Mouse (Mus musculus) hindbrain, embryonic 10.5 days (tissue): Measurements from ENCODE around the gene Hs3st4. TPM values are rescaled to one million over a fixed set of nuclear protein-coding genes. Genes with fewer than 3 reads are reported as not detected.

Experiments used
- DNase-seq: peaks from one replicate; pipeline ENCODE4 v3.0.0-alpha.2; 2017; ENCODE audit warnings: low spot score
- H3K27ac ChIP-seq: fragments of 300-500 bp; sonication (generic); 2 replicates; pipeline ENCODE4 v1.5.1; 2016; ENCODE audit warnings: mild to moderate bottlenecking, moderate library complexity
- H3K27me3 ChIP-seq: fragments of 300-500 bp; sonication (generic); 2 replicates; pipeline ENCODE4 v1.6.1; 2016; ENCODE audit warnings: mild to moderate bottlenecking; ENCODE audit not compliant: poor library complexity, insufficient read depth, severe bottlenecking
- H3K36me3 ChIP-seq: fragments of 300-500 bp; sonication (generic); 2 replicates; pipeline ENCODE4 v1.6.1; 2016; ENCODE audit warnings: mild to moderate bottlenecking, moderate library complexity
- H3K4me1 ChIP-seq: fragments of 300-500 bp; sonication (generic); replicated peaks from 2 replicates; pipeline ENCODE4 v1.6.1; 2016; ENCODE audit warnings: mild to moderate bottlenecking
- H3K4me3 ChIP-seq: fragments of 300-500 bp; sonication (generic); 2 replicates; pipeline ENCODE4 v1.5.1; 2016; ENCODE audit warnings: mild to moderate bottlenecking, moderate library complexity
- H3K9me3 ChIP-seq: fragments of 300-500 bp; sonication (generic); 2 replicates; pipeline ENCODE4 v1.6.1; 2016; ENCODE audit warnings: mild to moderate bottlenecking, moderate library complexity
- WGBS: fragments of 180-500 bp; shearing (Covaris S2); methylation state at CpG from one replicate; pipeline ENCODE4 v1.1.7; 2016; 5-methylcytosine and 5-hydroxymethylcytosine counted together
- polyA plus RNA-seq: library from polyadenylated mRNA; unstranded; fragments of >200 nt; fragmentation: Nextera tagmentation; extraction: Ambion mirVana; gene quantifications from 2 replicates; pipeline ENCODE4 v1.2.1, GENCODE M21; 2016

Hs3st4 gene
- polyA plus RNA-seq, 1 experiment from 2014 or later: 0.22 TPM

DNA sequence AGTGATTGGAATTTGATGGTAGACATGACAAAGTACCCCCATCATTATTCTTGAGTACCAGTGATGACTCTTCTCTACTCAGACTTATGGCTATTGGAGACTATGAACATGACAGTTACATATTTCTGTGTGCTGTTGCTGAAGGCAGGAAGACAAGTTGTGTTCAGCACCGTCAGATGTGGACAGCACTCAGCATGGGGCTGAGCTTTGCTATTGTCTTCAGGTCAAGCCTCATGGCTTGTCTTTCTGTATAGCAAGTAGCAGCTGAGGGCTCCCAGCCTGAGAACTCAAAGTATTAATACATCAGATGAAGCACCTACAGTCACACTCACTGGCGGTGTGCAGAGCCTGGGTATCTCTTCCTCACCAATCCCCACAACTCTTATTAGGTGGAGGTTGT, 49.6 kb downstream of the Hs3st4 start:
- Histone ChIP-seq H3K36me3 (no peaks in the 10 kb centered on the region), H3K4me1 (peaks cover 4% of the 10 kb centered on the region; the same call in 1 of the 2 replicates), H3K27me3 (no peaks in the 10 kb centered on the region), H3K9me3 (0 out of 2 replicates have a peak, but pooled peaks cover 3% of the 10 kb centered on the region), H3K4me3 (no peak overlapping the region), H3K27ac (no peak overlapping the region)
- DNase-seq: peak; percentile 22
- WGBS: 36% methylated on average over 2 of the region's 2 CpGs

DNA sequence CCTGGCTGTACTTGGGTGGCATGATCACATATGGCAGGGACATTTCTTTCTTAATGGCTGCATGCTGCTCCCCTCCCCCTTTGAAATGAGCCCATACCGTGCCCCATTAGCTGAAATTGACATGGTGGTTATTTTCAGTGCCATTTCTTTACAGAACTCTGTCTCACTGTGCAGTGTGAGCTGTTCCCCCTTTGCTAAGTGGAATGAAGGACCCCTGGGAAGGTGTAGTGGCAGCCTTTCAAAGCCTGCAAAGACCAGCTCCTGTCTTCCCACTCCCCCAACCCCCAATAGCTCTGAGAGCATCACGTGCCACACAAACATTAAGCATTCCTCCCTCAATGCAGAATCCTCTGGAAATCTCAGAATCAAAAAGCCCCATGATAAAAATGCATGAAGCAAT, 50.7 kb downstream of the Hs3st4 start:
- H3K4me3 ChIP-seq: no peak overlapping the region
- peaks cover 4% of the 10 kb centered on the region; the same call in 1 of the 2 replicates for H3K4me1 ChIP-seq
- 70% methylated on average over 2 of the region's 2 CpGs for WGBS
- no peaks in the 10 kb centered on the region for H3K36me3 ChIP-seq
- DNase-seq: no peak
- 0 out of 2 replicates have a peak, but pooled peaks cover 3% of the 10 kb centered on the region for H3K9me3 ChIP-seq
- H3K27ac ChIP-seq: no peak overlapping the region
- H3K27me3 ChIP-seq: no peaks in the 10 kb centered on the region

DNA sequence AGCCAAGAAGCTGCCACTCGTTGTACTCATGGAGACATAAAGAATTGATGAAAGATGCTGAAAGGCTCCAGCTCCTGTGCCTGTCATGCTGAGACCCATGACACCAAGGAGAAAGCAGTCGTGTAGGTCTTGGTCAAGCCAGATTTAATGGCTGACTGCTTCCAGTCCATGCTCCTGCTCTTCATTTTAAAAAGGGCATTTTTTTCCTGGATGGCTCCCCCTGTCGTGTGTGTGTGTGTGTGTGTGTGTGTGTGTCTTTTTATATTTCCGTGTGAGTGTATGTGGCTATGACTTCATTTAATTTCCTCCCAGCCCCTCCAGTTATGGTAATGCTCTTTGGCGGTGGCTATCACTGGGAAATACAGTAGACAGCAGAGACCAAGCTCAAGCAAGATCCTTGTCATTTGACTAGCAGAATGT, 54.6 kb downstream of the Hs3st4 start:
- no peak overlapping the region for H3K27ac ChIP-seq
- H3K4me1 ChIP-seq: peaks cover 4% of the 10 kb centered on the region; the same call in 1 of the 2 replicates
- peak; percentile 6 for DNase-seq
- no peak overlapping the region for H3K4me3 ChIP-seq
- 45% methylated on average over 5 of the region's 5 CpGs for WGBS
- no peaks in the 10 kb centered on the region for H3K27me3 ChIP-seq
- H3K36me3 ChIP-seq: no peaks in the 10 kb centered on the region
- H3K9me3 ChIP-seq: no peaks in the 10 kb centered on the region

DNA sequence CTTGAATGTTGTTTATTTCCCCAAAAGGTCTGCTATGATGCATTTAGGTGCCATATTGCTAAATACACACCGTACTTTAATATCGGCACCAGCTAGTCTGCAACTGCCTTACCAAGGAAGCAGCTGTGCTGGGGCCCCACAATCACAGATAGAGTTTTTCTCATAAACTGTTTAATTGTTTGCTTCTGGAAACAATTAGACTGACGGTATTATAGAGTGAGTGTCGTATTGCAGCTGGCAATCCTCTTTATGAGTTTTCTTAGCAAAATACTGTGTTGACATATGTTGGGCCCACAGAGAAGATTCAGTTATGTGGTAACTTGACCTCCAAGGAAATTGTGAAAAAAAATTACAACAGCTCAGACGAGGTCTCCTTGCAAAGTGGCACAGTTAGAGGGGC, 56.5 kb downstream of the Hs3st4 start:
- H3K4me1 ChIP-seq: peaks cover 4% of the 10 kb centered on the region; the same call in 1 of the 2 replicates
- no peak for DNase-seq
- 71% methylated on average over 5 of the region's 5 CpGs for WGBS
- no peaks in the 10 kb centered on the region for H3K36me3 ChIP-seq
- H3K27ac ChIP-seq: no peak overlapping the region
- no peaks in the 10 kb centered on the region for H3K9me3 ChIP-seq
- no peaks in the 10 kb centered on the region for H3K27me3 ChIP-seq
- no peak overlapping the region for H3K4me3 ChIP-seq

DNA sequence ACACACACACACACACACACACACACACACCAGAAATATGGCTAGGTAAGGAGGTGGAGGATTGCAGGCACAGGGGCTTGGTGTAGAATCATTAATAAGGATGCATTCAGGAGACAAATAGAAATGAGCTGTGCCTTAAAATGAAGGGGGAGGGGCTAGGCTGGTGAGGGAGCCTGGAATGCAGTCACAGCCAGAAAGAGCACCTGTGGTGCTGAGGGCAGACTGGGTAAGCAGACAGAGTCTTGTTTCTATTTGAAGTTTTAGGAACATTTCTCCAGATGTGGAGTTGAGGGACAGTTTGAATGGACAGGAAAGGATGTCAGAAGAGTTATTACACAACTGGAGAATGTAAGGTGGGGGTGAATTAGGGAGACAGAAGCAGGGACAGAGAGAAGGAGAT, 64.7 kb downstream of the Hs3st4 start:
- no peaks in the 10 kb centered on the region for H3K36me3 ChIP-seq
- H3K9me3 ChIP-seq: no peaks in the 10 kb centered on the region
- no peaks in the 10 kb centered on the region for H3K27me3 ChIP-seq
- H3K27ac ChIP-seq: no peak overlapping the region
- H3K4me1 ChIP-seq: no peaks in the 10 kb centered on the region
- DNase-seq: no peak
- no peak overlapping the region for H3K4me3 ChIP-seq

DNA sequence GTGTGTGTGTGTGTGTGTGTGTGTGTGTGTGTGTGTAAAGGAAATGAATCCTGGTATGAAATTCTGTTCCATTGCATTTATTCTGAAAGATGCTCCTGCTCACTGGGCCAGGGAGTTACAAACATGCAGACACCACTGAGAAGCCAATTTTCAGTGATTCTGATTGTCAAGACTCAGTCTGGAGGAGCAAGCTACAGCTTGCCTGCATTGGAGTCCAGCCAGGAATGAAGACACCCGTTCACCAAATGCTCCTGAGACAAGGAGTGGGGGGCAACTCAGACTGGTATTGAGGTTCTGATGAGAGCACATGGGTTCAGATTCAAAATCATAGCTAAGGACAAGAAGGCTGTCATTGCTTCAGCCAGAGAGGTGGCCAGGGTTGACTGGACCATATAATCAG, 66.3 kb downstream of the Hs3st4 start:
- no peak overlapping the region for H3K4me3 ChIP-seq
- no peak overlapping the region for H3K27ac ChIP-seq
- no peaks in the 10 kb centered on the region for H3K4me1 ChIP-seq
- H3K36me3 ChIP-seq: no peaks in the 10 kb centered on the region
- no peaks in the 10 kb centered on the region for H3K9me3 ChIP-seq
- 84% methylated on average over 1 of the region's 1 CpGs for WGBS
- DNase-seq: no peak
- no peaks in the 10 kb centered on the region for H3K27me3 ChIP-seq

DNA sequence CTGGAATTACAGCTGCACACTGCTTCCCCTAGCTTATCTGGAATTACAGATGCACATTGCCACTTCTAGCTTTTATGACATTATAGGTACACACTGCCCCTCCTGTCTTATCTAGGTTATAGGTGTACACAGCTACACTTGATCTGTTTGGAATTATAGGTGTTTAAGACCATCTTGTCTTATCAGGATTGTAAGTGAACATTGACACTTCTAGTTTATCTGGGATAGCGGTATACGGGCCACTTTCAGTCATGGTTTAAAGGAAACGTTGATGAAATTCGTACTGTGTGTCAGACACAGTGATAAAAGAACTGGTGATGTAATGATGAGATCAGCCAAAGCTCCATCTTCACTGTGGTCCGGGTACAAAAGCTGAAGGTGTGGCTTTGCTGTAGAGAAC, 67.8 kb downstream of the Hs3st4 start:
- no peak overlapping the region for H3K27ac ChIP-seq
- WGBS: 95% methylated on average over 5 of the region's 5 CpGs
- DNase-seq: no peak
- H3K4me1 ChIP-seq: no peaks in the 10 kb centered on the region
- H3K4me3 ChIP-seq: no peak overlapping the region
- no peaks in the 10 kb centered on the region for H3K27me3 ChIP-seq
- no peaks in the 10 kb centered on the region for H3K36me3 ChIP-seq
- H3K9me3 ChIP-seq: no peaks in the 10 kb centered on the region

DNA sequence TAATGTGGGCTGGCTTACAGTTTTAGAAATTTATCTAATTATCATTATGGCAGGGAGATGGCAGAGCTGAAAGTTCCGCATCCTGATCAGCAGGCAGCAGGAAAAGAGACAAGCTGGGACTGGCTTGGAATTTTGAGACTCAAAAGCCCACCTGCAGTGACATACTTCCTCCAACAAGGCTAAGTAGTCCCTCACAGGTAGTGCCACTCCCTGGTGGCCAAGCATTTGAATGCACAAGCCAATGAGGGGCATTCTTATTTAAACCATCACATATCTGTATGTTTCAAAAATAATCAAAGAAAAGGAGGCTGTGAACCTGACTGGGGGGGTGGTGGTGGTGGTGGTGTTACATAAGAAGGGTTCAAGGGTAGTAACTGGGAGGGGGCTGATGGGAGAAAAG, 101.1 kb downstream of the Hs3st4 start:
- Histone ChIP-seq H3K36me3 (no peaks in the 10 kb centered on the region), H3K27me3 (no peaks in the 10 kb centered on the region), H3K4me1 (no peaks in the 10 kb centered on the region), H3K4me3 (no peak overlapping the region), H3K9me3 (no peaks in the 10 kb centered on the region), H3K27ac (no peak overlapping the region)
- WGBS: 76% methylated on average over 1 of the region's 1 CpGs
- DNase-seq: no peak

DNA sequence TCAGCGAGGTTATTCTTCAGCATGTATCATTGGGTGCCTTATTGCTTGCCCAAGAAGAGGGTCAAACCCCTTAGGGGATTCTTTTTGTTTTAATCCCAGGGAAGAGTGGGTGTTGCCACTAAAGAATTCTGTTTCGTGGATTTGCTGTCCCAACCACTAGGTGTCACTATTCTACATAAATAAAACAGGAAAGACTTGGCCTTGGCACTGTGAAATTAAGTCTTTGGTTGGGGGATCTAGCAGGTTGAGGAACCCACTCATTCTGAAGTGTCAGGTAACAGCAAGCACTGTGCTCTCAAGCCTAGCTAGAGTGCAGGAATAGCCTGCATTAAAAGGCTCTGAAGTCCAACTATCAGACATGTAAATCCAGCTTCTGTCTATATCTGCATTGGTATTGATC, 146.3 kb downstream of the Hs3st4 start:
- H3K27ac ChIP-seq: no peak overlapping the region
- no peaks in the 10 kb centered on the region for H3K36me3 ChIP-seq
- H3K9me3 ChIP-seq: no peaks in the 10 kb centered on the region
- H3K4me3 ChIP-seq: no peak overlapping the region
- DNase-seq: peak; percentile 5
- 5% methylated on average over 2 of the region's 2 CpGs for WGBS
- no peaks in the 10 kb centered on the region for H3K27me3 ChIP-seq
- H3K4me1 ChIP-seq: no peaks in the 10 kb centered on the region

DNA sequence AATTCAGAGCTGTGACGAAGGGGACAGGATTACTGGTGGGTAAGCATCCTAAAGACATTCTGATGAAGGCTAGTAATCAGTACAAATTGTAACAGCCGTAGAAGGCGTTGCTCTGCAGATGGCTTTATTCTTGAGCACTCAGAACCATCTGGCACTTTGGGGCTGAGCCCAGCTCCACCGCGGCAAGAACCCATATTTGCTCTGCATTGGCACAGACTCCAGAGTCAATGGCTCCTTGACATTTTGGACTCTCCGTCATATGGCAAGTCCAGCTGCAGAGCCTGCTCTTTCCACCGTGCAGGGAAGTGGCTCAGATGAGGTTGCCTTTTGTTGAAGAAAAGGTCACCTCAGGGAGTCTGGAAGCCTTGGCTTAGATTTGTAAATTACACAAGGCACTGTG, 148.6 kb downstream of the Hs3st4 start:
- no peaks in the 10 kb centered on the region for H3K27me3 ChIP-seq
- WGBS: 76% methylated on average over 7 of the region's 7 CpGs
- no peak for DNase-seq
- no peaks in the 10 kb centered on the region for H3K36me3 ChIP-seq
- no peak overlapping the region for H3K27ac ChIP-seq
- H3K4me1 ChIP-seq: no peaks in the 10 kb centered on the region
- no peaks in the 10 kb centered on the region for H3K9me3 ChIP-seq
- no peak overlapping the region for H3K4me3 ChIP-seq

DNA sequence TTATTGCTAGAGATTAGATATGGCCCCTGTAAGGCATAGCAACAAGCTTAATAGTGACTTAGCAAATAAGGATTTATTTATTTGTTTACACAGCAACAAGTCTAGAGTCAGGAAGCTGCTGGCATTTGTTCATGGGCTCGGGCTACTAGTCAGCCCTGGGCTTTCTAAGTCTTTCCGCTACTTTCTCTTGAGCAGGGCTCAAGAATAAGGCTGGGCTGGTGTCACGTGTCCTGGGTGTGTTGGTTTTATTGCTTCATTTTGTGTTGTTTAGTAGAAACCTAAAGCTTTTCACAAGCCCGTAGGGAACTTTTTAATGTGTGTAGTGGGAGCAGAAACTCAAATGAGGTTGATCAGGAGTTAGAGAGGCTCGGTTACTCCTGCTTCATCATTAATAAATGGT, 153.5 kb downstream of the Hs3st4 start:
- no peaks in the 10 kb centered on the region for H3K9me3 ChIP-seq
- no peaks in the 10 kb centered on the region for H3K4me1 ChIP-seq
- no peak for DNase-seq
- 89% methylated on average over 5 of the region's 5 CpGs for WGBS
- H3K27ac ChIP-seq: no peak overlapping the region
- H3K27me3 ChIP-seq: no peaks in the 10 kb centered on the region
- no peak overlapping the region for H3K4me3 ChIP-seq
- H3K36me3 ChIP-seq: no peaks in the 10 kb centered on the region

DNA sequence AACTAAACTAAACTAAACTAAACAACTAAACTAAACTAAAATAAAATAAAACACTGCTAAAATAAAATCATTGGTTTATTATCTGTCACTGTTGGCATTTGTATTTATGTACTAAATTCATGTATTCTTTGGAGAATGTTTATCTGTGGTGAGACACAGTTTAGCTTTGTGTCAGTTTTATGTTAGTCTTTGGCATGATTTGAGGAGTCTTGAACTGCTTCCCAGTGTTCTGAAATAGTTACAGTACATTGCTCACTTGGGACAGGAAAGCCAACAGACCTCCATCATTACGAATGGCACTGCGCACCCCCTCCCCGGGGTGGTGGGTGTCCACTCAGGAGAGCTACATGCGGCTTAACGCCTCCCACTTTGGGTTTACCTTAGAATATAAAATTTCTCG, 158.6 kb downstream of the Hs3st4 start:
- 94% methylated on average over 6 of the region's 6 CpGs for WGBS
- H3K36me3 ChIP-seq: no peaks in the 10 kb centered on the region
- H3K9me3 ChIP-seq: no peaks in the 10 kb centered on the region
- H3K4me1 ChIP-seq: no peaks in the 10 kb centered on the region
- no peak overlapping the region for H3K27ac ChIP-seq
- no peaks in the 10 kb centered on the region for H3K27me3 ChIP-seq
- no peak overlapping the region for H3K4me3 ChIP-seq
- DNase-seq: no peak

DNA sequence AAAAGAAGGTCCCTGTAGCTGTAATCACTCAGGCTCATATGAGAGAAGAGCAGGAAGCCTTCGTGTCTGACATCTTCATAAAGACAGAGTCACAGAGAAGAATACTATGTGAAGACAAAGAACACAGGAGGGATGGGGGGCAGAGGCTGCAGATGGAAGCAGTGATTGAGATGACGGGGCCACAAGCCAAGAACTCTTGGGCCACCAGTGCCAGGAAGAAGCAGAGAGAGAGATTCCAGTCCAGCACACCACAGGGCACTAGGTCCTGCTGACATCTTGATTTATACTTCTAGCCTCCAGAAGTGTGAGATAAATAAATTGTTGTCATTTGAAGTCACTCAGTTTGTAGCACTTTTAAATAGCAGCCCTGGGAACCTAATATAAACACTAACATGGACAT, 168.2 kb downstream of the Hs3st4 start:
- no peak overlapping the region for H3K27ac ChIP-seq
- no peak for DNase-seq
- H3K27me3 ChIP-seq: no peaks in the 10 kb centered on the region
- H3K4me1 ChIP-seq: no peaks in the 10 kb centered on the region
- no peaks in the 10 kb centered on the region for H3K36me3 ChIP-seq
- no peaks in the 10 kb centered on the region for H3K9me3 ChIP-seq
- WGBS: 76% methylated on average over 2 of the region's 2 CpGs
- no peak overlapping the region for H3K4me3 ChIP-seq

DNA sequence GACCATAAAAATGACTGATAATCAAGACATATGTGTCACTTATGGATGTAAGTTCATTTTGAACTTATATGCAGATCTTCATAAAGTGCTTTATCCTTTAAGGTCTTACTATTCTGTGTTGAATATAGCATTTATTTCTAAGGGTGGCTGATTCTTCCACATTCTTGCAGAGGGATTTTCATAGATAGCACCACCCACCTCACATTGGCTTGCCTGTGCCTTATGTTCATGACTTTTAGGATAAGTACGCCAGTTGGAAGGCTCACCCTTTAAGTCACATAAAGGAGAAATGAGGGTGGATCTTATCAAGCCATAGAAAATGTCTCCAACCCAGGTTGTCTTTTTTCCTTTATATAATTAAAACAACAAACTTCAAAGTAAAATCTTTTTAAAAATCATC, 180.6 kb downstream of the Hs3st4 start:
- no peaks in the 10 kb centered on the region for H3K27me3 ChIP-seq
- H3K9me3 ChIP-seq: no peaks in the 10 kb centered on the region
- H3K36me3 ChIP-seq: no peaks in the 10 kb centered on the region
- WGBS: 93% methylated on average over 1 of the region's 1 CpGs
- no peak overlapping the region for H3K27ac ChIP-seq
- DNase-seq: no peak
- H3K4me3 ChIP-seq: no peak overlapping the region
- H3K4me1 ChIP-seq: no peaks in the 10 kb centered on the region
